18 mouse cellular contexts compared by ENCODE assay signal in the genomic region with DNA sequence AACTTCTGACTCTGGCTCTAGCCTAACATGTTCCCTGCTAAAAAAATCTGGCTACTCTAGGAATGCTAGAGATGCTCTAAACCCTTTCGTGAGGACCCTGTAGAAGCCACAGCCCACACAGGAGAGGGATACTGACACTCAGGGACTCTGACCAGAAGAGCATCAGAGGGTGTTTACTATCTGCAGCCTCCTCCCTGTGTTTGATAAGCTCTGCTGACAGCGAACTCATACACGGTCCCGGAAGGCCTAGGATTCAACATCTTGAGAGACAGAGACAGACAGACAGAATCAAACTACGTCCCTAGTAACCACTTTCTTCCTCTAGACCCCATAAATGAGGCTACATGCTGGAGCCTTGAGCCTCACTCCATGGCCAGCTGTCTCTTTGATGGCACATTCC. TPM values are rescaled to one million over a fixed set of nuclear protein-coding genes. Genes with fewer than 3 reads are reported as not detected.
DNase-seq lines count a peak whose midpoint lies in the region; ATAC-seq lines count a peak whose summit lies in the region.
"Had no signal": no experiment of that assay in that cellular context is flagged by ENCODE, and none has a peak within 500 bp of the region (broad histone marks: within the 10 kb centered on the region; RNA-seq: fewer than 3 reads in every experiment).

No protein-coding gene starts in this region.

- no peak for ATAC-seq in heart, embryonic 13.5 days (ENCODE audit: extremely low read depth, insufficient number of reproducible peaks, low FRiP score, low TSS enrichment)
- ATAC-seq in midbrain, embryonic 13.5 days = no peak
- peak; percentile 56 for ATAC-seq in liver, embryonic 13.5 days (ENCODE audit: low read depth)
- ATAC-seq: activated CD4-positive, CD25-positive, alpha-beta regulatory T cell, adult 4 months; forebrain, embryonic 13.5 days; midbrain, embryonic 16.5 days had no signal

- H3K4me3 ChIP-seq in heart, embryonic 13.5 days = no peak overlapping the region
- no peak overlapping the region for H3K4me3 ChIP-seq in midbrain, embryonic 10.5 days
- no peak overlapping the region for H3K4me3 ChIP-seq in midbrain, embryonic 13.5 days (replicated peaks)
- no peak overlapping the region for H3K4me3 ChIP-seq in liver, embryonic 13.5 days (replicated peaks)
- H3K4me3 ChIP-seq: embryonic facial prominence, embryonic 13.5 days; forebrain, embryonic 13.5 days; heart, embryonic 12.5 days; hindbrain, embryonic 15.5 days; limb, embryonic 15.5 days had no signal

- H3K27me3 ChIP-seq in heart, embryonic 13.5 days (replicated peaks) = no peaks in the 10 kb centered on the region
- no peaks in the 10 kb centered on the region for H3K27me3 ChIP-seq in midbrain, embryonic 10.5 days (ENCODE audit: low read depth, poor library complexity, severe bottlenecking)
- H3K27me3 ChIP-seq in midbrain, embryonic 13.5 days = no peaks in the 10 kb centered on the region
- H3K27me3 ChIP-seq in liver, embryonic 13.5 days = no peaks in the 10 kb centered on the region
- H3K27me3 ChIP-seq: embryonic facial prominence, embryonic 13.5 days; forebrain, embryonic 13.5 days; heart, embryonic 12.5 days; hindbrain, embryonic 15.5 days; limb, embryonic 15.5 days had no signal

- 43% methylated on average over 5 of the region's 5 CpGs for WGBS in heart, embryonic 13.5 days
- 85% methylated on average over 5 of the region's 5 CpGs for WGBS in midbrain, embryonic 10.5 days
- 85% methylated on average over 5 of the region's 5 CpGs for WGBS in midbrain, embryonic 13.5 days
- 49% methylated on average over 5 of the region's 5 CpGs for WGBS in liver, embryonic 13.5 days (ENCODE audit: insufficient replicate concordance)

- H3K9me3 ChIP-seq in heart, embryonic 13.5 days = no peaks in the 10 kb centered on the region
- no peaks in the 10 kb centered on the region for H3K9me3 ChIP-seq in midbrain, embryonic 10.5 days (replicated peaks)
- H3K9me3 ChIP-seq in midbrain, embryonic 13.5 days = no peaks in the 10 kb centered on the region
- H3K9me3 ChIP-seq in liver, embryonic 13.5 days (replicated peaks) = no peaks in the 10 kb centered on the region
- H3K9me3 ChIP-seq: embryonic facial prominence, embryonic 13.5 days; forebrain, embryonic 13.5 days; heart, embryonic 12.5 days; hindbrain, embryonic 15.5 days; limb, embryonic 15.5 days had no signal

- H3K9ac ChIP-seq in heart, embryonic 13.5 days = 0 out of 2 replicates have a peak overlapping the region, but pooled peaks have one; percentile 24
- H3K9ac ChIP-seq in midbrain, embryonic 13.5 days (replicated peaks) = no peak overlapping the region
- no peak overlapping the region for H3K9ac ChIP-seq in liver, embryonic 13.5 days
- H3K9ac ChIP-seq: embryonic facial prominence, embryonic 13.5 days; forebrain, embryonic 13.5 days; heart, embryonic 12.5 days; hindbrain, embryonic 15.5 days; limb, embryonic 15.5 days had no signal

- peaks cover 56% of the 10 kb centered on the region for H3K4me1 ChIP-seq in heart, embryonic 13.5 days
- peaks cover 79% of the 10 kb centered on the region for H3K4me1 ChIP-seq in midbrain, embryonic 10.5 days
- peaks cover 28% of the 10 kb centered on the region for H3K4me1 ChIP-seq in midbrain, embryonic 13.5 days (replicated peaks)
- H3K4me1 ChIP-seq in liver, embryonic 13.5 days (replicated peaks) = peaks cover 80% of the 10 kb centered on the region

- no peaks in the 10 kb centered on the region for H3K36me3 ChIP-seq in heart, embryonic 13.5 days
- H3K36me3 ChIP-seq in midbrain, embryonic 10.5 days = no peaks in the 10 kb centered on the region
- no peaks in the 10 kb centered on the region for H3K36me3 ChIP-seq in midbrain, embryonic 13.5 days
- no peaks in the 10 kb centered on the region for H3K36me3 ChIP-seq in liver, embryonic 13.5 days
- H3K36me3 ChIP-seq: embryonic facial prominence, embryonic 13.5 days; heart, embryonic 12.5 days; hindbrain, embryonic 15.5 days; limb, embryonic 15.5 days had no signal

- peak overlapping the region; percentile 64 for H3K27ac ChIP-seq in heart, embryonic 13.5 days (replicated peaks)
- H3K27ac ChIP-seq in midbrain, embryonic 10.5 days (replicated peaks) = peak overlapping the region; percentile 88
- H3K27ac ChIP-seq in midbrain, embryonic 13.5 days = no peak overlapping the region
- H3K27ac ChIP-seq in liver, embryonic 13.5 days = peak overlapping the region; percentile 79
- H3K27ac ChIP-seq: embryonic facial prominence, embryonic 13.5 days; forebrain, embryonic 13.5 days; hindbrain, embryonic 15.5 days; limb, embryonic 15.5 days; macrophage had no signal

- H3K4me2 ChIP-seq in heart, embryonic 13.5 days = no peak overlapping the region
- no peak overlapping the region for H3K4me2 ChIP-seq in midbrain, embryonic 13.5 days (replicated peaks)
- H3K4me2 ChIP-seq in liver, embryonic 13.5 days = no peak overlapping the region
- H3K4me2 ChIP-seq: embryonic facial prominence, embryonic 13.5 days; forebrain, embryonic 13.5 days; heart, embryonic 12.5 days; hindbrain, embryonic 15.5 days; limb, embryonic 15.5 days had no signal

- no peak for DNase-seq in heart, adult 18-20 months
- DNase-seq in midbrain, embryonic 10.5 days (ENCODE audit: low spot score) = no peak
- DNase-seq in liver, embryonic 13.5 days = no peak
- DNase-seq in yolk sac, embryonic 10.5 days (ENCODE audit: low spot score) = peak; percentile 46
- no peak for DNase-seq in right cerebral cortex, postnatal 10 days (ENCODE audit: low spot score in 2 of 2)
- no peak for DNase-seq in embryo, embryonic 10.5 days (ENCODE audit: low spot score)
- DNase-seq: cerebellum, adult 11 months; thymus, adult 2 months had no signal

RNA-seq across cellular contexts. Expression of a gene that starts 20.2 kb away (rescaled TPM):
- 38.4 and 41.7 TPM in 2 replicates for polyA plus RNA-seq in heart, embryonic 13.5 days (2015; fragmentation: Nextera tagmentation; extraction: Ambion mirVana)
- total RNA-seq in heart, adult 18-20 months (2021) = 1 to 10 TPM; 5.1 to 5.3 TPM
- 25.5 and 25.7 TPM in 2 replicates for polyA plus RNA-seq in midbrain, embryonic 10.5 days (2016; fragmentation: Nextera tagmentation; extraction: Ambion mirVana)
- polyA plus RNA-seq in midbrain, embryonic 13.5 days (2015; fragmentation: Nextera tagmentation; extraction: Ambion mirVana) = 7.5 and 10.1 TPM in 2 replicates
- polyA plus RNA-seq in liver, embryonic 13.5 days (2015; fragmentation: Nextera tagmentation; extraction: Ambion mirVana) = 2.5 and 3.5 TPM in 2 replicates

RNA-seq across cellular contexts. Expression of a gene that starts 46.0 kb away (rescaled TPM):
- 604 and 625 TPM in 2 replicates for polyA plus RNA-seq in heart, embryonic 13.5 days (2015; fragmentation: Nextera tagmentation; extraction: Ambion mirVana)
- 100 to 1,000 TPM; 410 to 411 TPM for total RNA-seq in heart, adult 18-20 months (2021)
- polyA plus RNA-seq in midbrain, embryonic 10.5 days (2016; fragmentation: Nextera tagmentation; extraction: Ambion mirVana) = 708 and 841 TPM in 2 replicates
- polyA plus RNA-seq in midbrain, embryonic 13.5 days (2015; fragmentation: Nextera tagmentation; extraction: Ambion mirVana) = 578 and 624 TPM in 2 replicates
- polyA plus RNA-seq in liver, embryonic 13.5 days (2015; fragmentation: Nextera tagmentation; extraction: Ambion mirVana) = 640 and 679 TPM in 2 replicates
